Mouse (Mus musculus): ENCODE results near the gene Smim10l1. TPM values are rescaled to one million over a fixed set of nuclear protein-coding genes. Genes with fewer than 3 reads are reported as not detected.

Smim10l1 gene
- polyA plus RNA-seq (2014; fragmentation: Nextera tagmentation; extraction: Ambion mirVana): 80.4 and 86.0 TPM in 2 replicates

DNA sequence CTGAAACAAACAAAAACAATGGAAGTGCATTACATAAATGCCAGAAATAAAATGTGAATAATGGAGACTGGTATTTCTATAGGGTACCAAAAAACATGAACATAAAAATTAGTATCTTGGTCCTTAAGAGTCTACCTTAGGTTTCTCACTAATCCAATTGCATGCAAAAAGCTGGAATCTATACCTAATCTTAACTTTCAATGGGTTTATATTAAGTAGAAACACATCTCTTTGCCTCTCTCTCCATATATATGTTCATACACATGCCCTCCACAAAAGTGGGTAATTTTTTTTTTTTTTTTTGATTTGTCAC lies at the start of gene Smim10l1:
Smim10l1 (plus strand) TSS at position 301 of the 313 bp plus-strand sequence.
- ATAC-seq (ENCODE audit: insufficient number of reproducible peaks, insufficient read depth, low FRiP score, low read depth): no peak
- Histone ChIP-seq H3K27ac (ENCODE audit: low read length) (peak within 1 kb of the TSS; percentile 90), H3K4me2 (replicated peaks; ENCODE audit: low read depth, low read length) (peak within 1 kb of the TSS; percentile 48)

DNA sequence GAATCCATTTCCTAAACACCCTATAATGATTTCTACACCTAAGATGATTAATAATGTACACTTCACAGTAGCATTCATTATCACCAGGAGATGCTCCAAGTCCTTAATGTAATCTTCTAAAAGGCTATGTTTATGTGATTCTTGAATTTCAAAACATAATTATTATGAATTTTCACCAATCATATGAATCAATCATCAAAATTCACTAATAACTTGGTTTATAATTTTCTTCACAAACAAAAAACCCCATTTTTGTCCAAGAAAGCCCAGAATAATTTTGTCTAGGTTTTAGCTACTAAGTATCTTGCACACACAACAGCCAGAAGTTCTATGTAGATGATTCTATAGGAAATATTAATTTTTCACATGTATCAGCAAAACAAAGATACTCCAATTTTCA lies 49.0 kb upstream of the Smim10l1 start, which contains the start of gene Tas2r140:
Tas2r140 (minus strand) TSS at position 101 of the 400 bp plus-strand sequence.
- no peak for ATAC-seq (ENCODE audit: insufficient number of reproducible peaks, insufficient read depth, low FRiP score, low read depth)
- H3K27ac ChIP-seq (ENCODE audit: low read length): no peak within 1 kb of the TSS
- no peaks in the 10 kb centered on the region for H3K36me3 ChIP-seq (ENCODE audit: control insufficient read depth, insufficient read depth, low read length)

More for the DNA sequence above, at the start of gene Smim10l1:
- Histone ChIP-seq H3K4me1 (ENCODE audit: control insufficient read depth, insufficient read depth, low read length) (no peaks in the 10 kb centered on the region), H3K9ac (replicated peaks; ENCODE audit: low read depth, low read length) (peak within 1 kb of the TSS; percentile 89), H3K9me3 (ENCODE audit: control insufficient read depth, low read depth, low read length) (no peaks in the 10 kb centered on the region), H3K36me3 (ENCODE audit: control insufficient read depth, insufficient read depth, low read length) (peaks cover 5% of the 10 kb centered on the region; the same call in 1 of the 2 replicates), H3K4me3 (ENCODE audit: low read depth, low read length) (peak within 1 kb of the TSS; percentile 64), H3K27me3 (ENCODE audit: control insufficient read depth, insufficient read depth, low read length) (no peaks in the 10 kb centered on the region)

DNA sequence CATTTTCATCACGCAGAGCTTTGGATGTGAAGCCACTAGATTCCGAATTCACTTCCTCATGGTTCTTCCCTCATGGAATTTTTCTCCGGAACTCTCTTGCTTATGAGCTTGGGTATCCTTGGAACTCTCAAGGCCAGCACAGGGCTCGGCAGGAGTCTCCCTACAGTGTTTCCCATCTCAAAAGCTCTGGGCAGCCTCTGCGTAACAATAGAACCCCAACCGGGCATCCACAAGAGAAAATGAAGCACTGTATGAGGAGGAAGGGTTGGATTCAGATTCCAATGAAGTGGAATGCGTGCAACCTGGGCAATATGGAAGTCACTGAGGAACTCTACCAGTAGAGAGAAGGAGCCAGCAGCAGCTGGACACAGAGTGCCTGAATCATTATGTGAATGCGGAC lies 12.5 kb upstream of the Smim10l1 start:
- H3K27me3 ChIP-seq (ENCODE audit: control insufficient read depth, insufficient read depth, low read length): no peaks in the 10 kb centered on the region
- no peak for ATAC-seq (ENCODE audit: insufficient number of reproducible peaks, insufficient read depth, low FRiP score, low read depth)
- no peak overlapping the region for H3K4me3 ChIP-seq (ENCODE audit: low read depth, low read length)
- WGBS: 81% methylated on average over 8 of the region's 8 CpGs
- H3K27ac ChIP-seq (ENCODE audit: low read length): no peak overlapping the region
- no peak overlapping the region for H3K9ac ChIP-seq (replicated peaks; ENCODE audit: low read depth, low read length)
- H3K36me3 ChIP-seq (ENCODE audit: control insufficient read depth, insufficient read depth, low read length): no peaks in the 10 kb centered on the region
- no peaks in the 10 kb centered on the region for H3K4me1 ChIP-seq (ENCODE audit: control insufficient read depth, insufficient read depth, low read length)
- no peaks in the 10 kb centered on the region for H3K9me3 ChIP-seq (ENCODE audit: control insufficient read depth, low read depth, low read length)
- no peak overlapping the region for H3K4me2 ChIP-seq (replicated peaks; ENCODE audit: low read depth, low read length)

More for the DNA sequence above, 49.0 kb upstream of the Smim10l1 start, which contains the start of gene Tas2r140:
- no peak within 1 kb of the TSS for H3K9ac ChIP-seq (replicated peaks; ENCODE audit: low read depth, low read length)
- H3K4me3 ChIP-seq (ENCODE audit: low read depth, low read length): no peak within 1 kb of the TSS
- no peaks in the 10 kb centered on the region for H3K27me3 ChIP-seq (ENCODE audit: control insufficient read depth, insufficient read depth, low read length)
- no peaks in the 10 kb centered on the region for H3K4me1 ChIP-seq (ENCODE audit: control insufficient read depth, insufficient read depth, low read length)
- no peak within 1 kb of the TSS for H3K4me2 ChIP-seq (replicated peaks; ENCODE audit: low read depth, low read length)
- no peaks in the 10 kb centered on the region for H3K9me3 ChIP-seq (ENCODE audit: control insufficient read depth, low read depth, low read length)

DNA sequence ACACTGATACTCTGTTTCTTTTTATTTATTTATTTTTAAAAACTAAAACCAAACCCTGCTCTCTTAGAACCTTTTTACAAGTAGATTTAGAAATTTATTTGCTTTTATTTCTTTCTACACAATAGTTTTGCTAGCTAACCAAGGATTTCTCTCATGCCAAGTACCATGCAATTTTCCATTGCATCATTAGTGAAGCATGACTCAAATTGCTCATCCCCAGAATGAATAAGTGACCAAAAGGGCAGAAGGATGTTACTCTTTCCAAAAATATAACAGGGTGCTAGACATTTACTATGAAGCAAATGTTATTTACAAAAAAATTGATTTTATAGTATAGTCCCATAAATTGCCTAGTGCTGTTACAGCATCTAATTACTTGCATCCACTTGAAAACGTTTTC lies 2.3 kb upstream of the Smim10l1 start:
- H3K4me2 ChIP-seq (replicated peaks; ENCODE audit: low read depth, low read length): no peak overlapping the region
- H3K36me3 ChIP-seq (ENCODE audit: control insufficient read depth, insufficient read depth, low read length): no peaks in the 10 kb centered on the region
- no peak overlapping the region for H3K27ac ChIP-seq (ENCODE audit: low read length)
- no peaks in the 10 kb centered on the region for H3K4me1 ChIP-seq (ENCODE audit: control insufficient read depth, insufficient read depth, low read length)
- H3K9me3 ChIP-seq (ENCODE audit: control insufficient read depth, low read depth, low read length): no peaks in the 10 kb centered on the region
- 41% methylated on average over 1 of the region's 1 CpGs for WGBS
- H3K9ac ChIP-seq (replicated peaks; ENCODE audit: low read depth, low read length): no peak overlapping the region
- ATAC-seq (ENCODE audit: insufficient number of reproducible peaks, insufficient read depth, low FRiP score, low read depth): no peak
- no peaks in the 10 kb centered on the region for H3K27me3 ChIP-seq (ENCODE audit: control insufficient read depth, insufficient read depth, low read length)
- H3K4me3 ChIP-seq (ENCODE audit: low read depth, low read length): no peak overlapping the region

DNA sequence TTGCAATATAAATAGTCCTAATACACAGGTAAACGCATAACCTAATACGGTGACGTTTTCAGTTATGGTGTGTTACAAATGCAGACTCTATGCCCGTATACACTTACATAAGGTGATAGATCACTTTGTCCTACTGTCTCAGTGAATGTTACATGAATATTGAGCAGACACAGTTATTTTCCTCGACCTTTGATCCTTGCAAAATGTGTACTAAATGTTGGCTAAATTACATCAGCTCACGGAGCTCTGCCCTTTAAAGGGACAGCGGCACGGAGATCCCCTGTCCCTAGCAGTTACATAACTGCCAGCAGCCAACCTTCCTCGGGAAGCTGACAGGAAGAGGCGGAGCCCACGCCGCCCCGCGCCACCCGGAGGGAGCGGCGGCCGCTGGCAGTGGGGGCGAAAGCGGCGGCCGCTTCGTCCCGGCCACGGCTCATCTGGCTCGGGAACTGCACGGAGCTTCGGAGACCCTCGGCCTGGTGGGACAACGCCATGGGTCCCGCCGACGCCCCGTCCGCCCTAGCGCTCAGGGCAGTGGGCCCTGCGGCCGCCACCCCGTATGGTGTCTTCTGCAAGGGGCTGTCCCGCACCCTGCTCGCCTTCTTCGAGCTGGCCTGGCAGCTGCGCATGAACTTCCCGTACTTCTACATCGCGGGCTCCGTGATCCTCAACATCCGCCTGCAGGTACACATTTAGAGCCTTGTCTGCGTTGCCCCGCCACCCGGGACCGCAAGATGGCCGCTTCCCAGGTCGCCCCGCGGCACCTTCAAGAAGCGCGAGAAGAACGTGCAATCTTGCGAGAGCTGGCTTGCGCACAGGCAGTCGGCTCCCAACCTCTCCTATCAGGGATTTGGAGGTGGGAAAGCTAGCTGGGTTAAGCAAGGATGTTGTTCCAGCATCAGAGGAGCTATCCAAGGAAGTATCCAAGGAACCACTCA lies 482 bp downstream of the Smim10l1 start:
- peak overlapping the region; percentile 64 for H3K4me3 ChIP-seq (ENCODE audit: low read depth, low read length)
- peak overlapping the region; percentile 48 for H3K4me2 ChIP-seq (replicated peaks; ENCODE audit: low read depth, low read length)
- WGBS: 2% methylated on average over 62 of the region's 62 CpGs
- no peaks in the 10 kb centered on the region for H3K9me3 ChIP-seq (ENCODE audit: control insufficient read depth, low read depth, low read length)
- H3K36me3 ChIP-seq (ENCODE audit: control insufficient read depth, insufficient read depth, low read length): peaks cover 5% of the 10 kb centered on the region; the same call in 1 of the 2 replicates
- H3K27ac ChIP-seq (ENCODE audit: low read length): peak overlapping the region; percentile 90
- H3K9ac ChIP-seq (replicated peaks; ENCODE audit: low read depth, low read length): peak overlapping the region; percentile 89
- peak; percentile 96 for ATAC-seq (ENCODE audit: insufficient number of reproducible peaks, insufficient read depth, low FRiP score, low read depth)
- H3K27me3 ChIP-seq (ENCODE audit: control insufficient read depth, insufficient read depth, low read length): no peaks in the 10 kb centered on the region
- no peaks in the 10 kb centered on the region for H3K4me1 ChIP-seq (ENCODE audit: control insufficient read depth, insufficient read depth, low read length)

Other genes starting within 250 kb of the Smim10l1 start
- not detected in 2 replicates for gene Tas2r116, start 249.5 kb upstream of the Smim10l1 start, polyA plus RNA-seq (2014; fragmentation: Nextera tagmentation; extraction: Ambion mirVana)
- not detected in 2 replicates for gene Tas2r110, start 236.9 kb upstream of the Smim10l1 start, polyA plus RNA-seq (2014; fragmentation: Nextera tagmentation; extraction: Ambion mirVana)
- not detected in 2 replicates for gene Tas2r113, start 211.9 kb upstream of the Smim10l1 start, polyA plus RNA-seq (2014; fragmentation: Nextera tagmentation; extraction: Ambion mirVana)
- not detected in 2 replicates for gene Tas2r125, start 195.3 kb upstream of the Smim10l1 start, polyA plus RNA-seq (2014; fragmentation: Nextera tagmentation; extraction: Ambion mirVana)
- gene Tas2r129, start 153.8 kb upstream of the Smim10l1 start, polyA plus RNA-seq (2014; fragmentation: Nextera tagmentation; extraction: Ambion mirVana): not detected in 2 replicates
- gene Tas2r131, start 147.0 kb upstream of the Smim10l1 start, polyA plus RNA-seq (2014; fragmentation: Nextera tagmentation; extraction: Ambion mirVana): not detected in 2 replicates
- gene Tas2r109, start 123.9 kb upstream of the Smim10l1 start, polyA plus RNA-seq (2014; fragmentation: Nextera tagmentation; extraction: Ambion mirVana): not detected in 2 replicates
- not detected in 2 replicates for gene Tas2r103, start 67.8 kb upstream of the Smim10l1 start, polyA plus RNA-seq (2014; fragmentation: Nextera tagmentation; extraction: Ambion mirVana)
- not detected in 2 replicates for gene Tas2r140, start 49.1 kb upstream of the Smim10l1 start, polyA plus RNA-seq (2014; fragmentation: Nextera tagmentation; extraction: Ambion mirVana)
- gene 5530400C23Rik, start 187.3 kb downstream of the Smim10l1 start, polyA plus RNA-seq (2014; fragmentation: Nextera tagmentation; extraction: Ambion mirVana): not detected in 2 replicates